Mouse (Mus musculus) G1E-ER4 (cell line): ENCODE results near the gene Ypel1. TPM values are rescaled to one million over a fixed set of nuclear protein-coding genes. Genes with fewer than 3 reads are reported as not detected.

Source experiments
- GATA1 ChIP-seq: IDR thresholded peaks from one replicate; pipeline ENCODE4 v1.8.0; 2012; ENCODE audit warnings: low read length, inconsistent platforms
- polyA plus RNA-seq: library from polyadenylated mRNA; stranded (reverse); fragments of >175 nt; gene quantifications from 2 replicates; pipeline ENCODE4 v1.2.3, GENCODE M21; 2012

Gene Ypel1
- polyA plus RNA-seq, 1 experiment: 0.09 TPM

- TF ChIP-seq GATA1: no peak
Observed at GRCm38 (mm10) chr16:17124871-17125520, 55.5 kb downstream of the Ypel1 start, which contains the start of gene 2610318N02Rik. TSS of gene 2610318N02Rik (minus strand) at chr16:17125167.

DNA sequence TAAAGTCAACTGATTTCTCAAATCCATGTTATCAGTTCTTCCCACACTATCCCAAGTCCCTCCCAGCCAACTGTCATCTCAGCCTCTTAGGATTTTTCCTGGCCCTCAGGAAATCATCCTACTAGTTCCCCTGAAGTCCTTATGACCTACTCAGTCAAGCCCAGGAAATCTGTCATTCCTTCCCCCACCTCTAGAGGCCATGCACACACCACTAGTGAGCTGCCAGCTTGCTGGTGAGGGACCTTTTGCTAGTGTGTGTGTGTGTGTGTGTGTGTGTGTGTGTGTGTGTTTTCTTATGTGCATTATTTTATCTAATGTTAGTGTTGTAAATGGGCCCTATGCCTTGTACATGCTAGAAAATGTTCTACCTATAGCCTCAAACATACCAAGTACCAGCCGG, 57.8 kb downstream of the Ypel1 start:
- no peak for TF ChIP-seq GATA1

- TF ChIP-seq GATA1: no peak
Observed at GRCm38 (mm10) chr16:17131191-17132088, 61.9 kb downstream of the Ypel1 start.

DNA sequence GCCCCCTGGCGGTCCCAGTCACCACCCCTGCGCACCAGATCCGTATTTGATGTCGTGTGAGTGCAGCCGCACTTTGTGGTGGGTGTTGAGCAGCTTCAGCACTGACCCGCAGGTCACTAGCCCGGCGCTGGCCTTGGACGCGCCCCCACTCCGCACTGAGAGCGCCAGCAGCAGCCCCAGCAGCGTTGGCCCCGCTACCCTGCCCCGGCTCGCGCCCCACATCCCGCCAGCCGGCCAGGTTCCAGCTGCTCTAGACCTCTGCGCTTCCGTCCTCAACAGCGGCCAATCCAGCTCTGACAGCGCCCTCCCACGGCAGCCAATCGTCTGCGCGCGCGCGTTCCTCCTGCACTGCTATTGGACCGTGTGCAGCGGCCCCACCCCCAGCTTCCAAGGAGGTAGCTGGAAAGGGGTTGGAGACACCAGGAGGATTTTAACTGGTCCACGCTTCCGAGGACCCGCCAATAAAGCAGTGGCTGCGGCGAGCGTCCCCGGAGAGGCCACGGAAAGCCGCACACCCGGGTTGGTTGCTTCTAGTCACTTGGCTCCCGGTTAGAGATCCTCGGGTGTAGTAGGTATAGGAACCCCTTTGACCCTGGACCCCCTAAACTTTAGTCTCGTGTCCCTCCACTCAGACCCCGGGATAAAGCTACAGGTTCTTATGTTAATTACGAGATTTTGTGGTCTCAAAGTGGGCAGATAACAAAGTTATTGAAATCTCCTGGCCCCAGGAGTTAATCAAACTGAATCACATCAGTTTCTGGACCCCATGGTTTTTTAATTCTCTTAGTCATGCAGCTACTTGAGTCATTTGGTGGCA, 62.8 kb downstream of the Ypel1 start, which contains the start of gene Sdf2l1:
Gene Sdf2l1 (minus strand): TSS at position 295 of the 817 bp plus-strand sequence.
- TF ChIP-seq GATA1: no peak

DNA sequence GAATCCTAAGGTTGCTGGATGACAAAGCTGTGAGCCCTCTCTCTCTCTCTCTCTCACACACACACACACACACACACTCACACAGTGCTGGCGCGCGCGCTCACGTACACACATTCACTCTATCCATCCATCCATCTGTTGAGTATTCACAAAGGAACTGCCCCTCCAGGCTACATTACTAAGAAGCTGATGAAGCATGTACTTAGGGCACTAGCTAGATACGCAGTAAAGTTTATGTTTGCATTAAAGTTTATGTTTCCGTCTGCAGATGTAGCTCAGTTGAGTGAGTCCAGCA, 63.4 kb downstream of the Ypel1 start:
- no peak for TF ChIP-seq GATA1

Other genes starting within 250 kb of the Ypel1 start
- gene Spag6l, start 240.2 kb upstream of the Ypel1 start, polyA plus RNA-seq: not detected in 2 replicates
- gene Igll1, start 205.7 kb upstream of the Ypel1 start, polyA plus RNA-seq: not detected in 2 replicates
- 29.8 and 39.2 TPM in 2 replicates for gene Top3b, start 199.0 kb upstream of the Ypel1 start, polyA plus RNA-seq
- 0.93 TPM in 1 of 2 replicates, not detected in the other for gene Vpreb1, start 198.9 kb upstream of the Ypel1 start, polyA plus RNA-seq
- gene Ppm1f, start 173.2 kb upstream of the Ypel1 start, polyA plus RNA-seq: 6.0 and 8.9 TPM in 2 replicates
- gene Mapk1, start 86.3 kb upstream of the Ypel1 start, polyA plus RNA-seq: 54.4 and 71.1 TPM in 2 replicates
- 79.7 and 80.3 TPM in 2 replicates for gene Ppil2, start 41.6 kb downstream of the Ypel1 start, polyA plus RNA-seq
- gene 2610318N02Rik, start 55.5 kb downstream of the Ypel1 start, polyA plus RNA-seq: 9.2 and 12.9 TPM in 2 replicates
- 82.3 and 108 TPM in 2 replicates for gene Sdf2l1, start 62.7 kb downstream of the Ypel1 start, polyA plus RNA-seq
- 69.2 and 98.3 TPM in 2 replicates for gene Ydjc, start 74.9 kb downstream of the Ypel1 start, polyA plus RNA-seq
- gene Ccdc116, start 77.5 kb downstream of the Ypel1 start, polyA plus RNA-seq: 5.3 and 5.5 TPM in 2 replicates
- 87.0 and 93.3 TPM in 2 replicates for gene Ube2l3, start 133.0 kb downstream of the Ypel1 start, polyA plus RNA-seq
- 1.8 and 2.2 TPM in 2 replicates for gene Rimbp3, start 138.9 kb downstream of the Ypel1 start, polyA plus RNA-seq
- gene Hic2, start 163.9 kb downstream of the Ypel1 start, polyA plus RNA-seq: 12.2 and 12.5 TPM in 2 replicates
- 18.3 and 27.9 TPM in 2 replicates for gene Tmem191c, start 206.4 kb downstream of the Ypel1 start, polyA plus RNA-seq